Mouse (Mus musculus) right cerebral cortex, adult 18-20 months (tissue): ENCODE measurements around the gene Ranbp3l.

Experiments
- DNase-seq: peaks from one replicate; pipeline ENCODE4 v3.0.0; 2022; ENCODE audit warnings: mixed read lengths

Ranbp3l gene

DNA sequence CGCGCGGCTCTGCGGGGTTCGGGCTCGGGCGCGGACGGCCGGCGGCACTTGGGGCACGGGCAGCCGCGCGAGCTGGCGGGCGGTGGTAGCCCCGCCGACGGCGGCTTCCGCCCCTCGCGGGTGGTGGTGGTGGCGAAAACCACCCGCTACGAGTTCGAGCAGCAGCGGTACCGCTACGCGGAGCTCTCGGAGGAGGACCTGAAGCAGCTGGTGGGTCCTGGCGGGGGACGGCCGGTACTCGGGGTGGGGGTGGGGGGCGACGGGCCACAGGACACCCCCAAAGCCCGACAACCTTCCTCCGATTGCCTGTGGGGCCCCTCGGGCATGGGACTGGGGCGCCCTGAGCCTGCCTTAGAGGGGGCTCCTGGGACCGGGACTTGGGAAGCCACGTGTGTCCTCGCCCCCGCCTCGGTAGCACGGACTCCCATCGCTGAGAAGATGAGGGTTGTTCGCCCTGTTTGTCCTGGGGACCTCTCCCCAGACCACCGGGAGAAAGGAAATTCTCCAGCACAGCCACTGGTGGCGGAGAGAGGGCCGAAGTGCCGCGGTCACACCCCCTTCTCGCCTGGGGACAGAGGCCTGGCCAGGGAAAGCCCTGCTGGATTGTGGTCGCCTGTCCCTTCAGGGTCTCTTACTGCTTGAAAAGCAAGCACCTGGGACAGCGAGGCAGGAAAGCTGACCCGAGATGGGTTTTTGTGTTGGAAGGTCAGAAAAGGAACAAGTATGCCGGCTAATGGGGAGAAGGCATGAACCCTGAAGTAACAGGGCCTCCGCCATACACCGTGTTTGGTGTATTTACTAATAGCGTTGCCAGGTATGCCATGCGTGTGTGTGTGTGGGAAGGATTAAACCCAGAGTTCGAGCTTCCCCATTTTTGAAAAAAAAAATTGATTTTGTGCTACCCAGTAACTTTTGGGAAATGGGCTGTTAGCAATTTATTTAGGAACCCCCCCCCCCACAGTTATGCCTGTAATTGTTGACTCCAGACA is 104.1 kb downstream of the Ranbp3l start:
- peak; percentile 37 for DNase-seq

DNA sequence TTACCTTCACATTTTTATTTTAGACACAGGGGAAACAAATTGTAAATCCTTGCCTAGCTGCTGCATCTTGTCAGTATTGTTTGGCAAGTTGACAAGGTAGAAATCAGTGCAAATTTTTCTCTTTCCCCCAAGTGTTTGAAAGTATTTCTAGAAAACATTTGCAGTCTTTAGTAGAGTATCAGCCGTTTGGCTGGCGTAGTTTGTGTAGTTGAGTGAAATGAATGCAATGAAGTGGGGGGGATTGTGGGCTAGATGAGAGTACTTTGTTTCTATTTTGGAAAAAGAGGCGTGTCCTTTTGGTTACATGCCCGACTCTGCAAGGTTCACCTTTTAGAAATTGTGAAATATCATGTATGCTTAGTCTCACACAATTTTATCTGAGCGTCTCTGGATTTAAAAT is 104.9 kb downstream of the Ranbp3l start:
- no peak for DNase-seq

DNA sequence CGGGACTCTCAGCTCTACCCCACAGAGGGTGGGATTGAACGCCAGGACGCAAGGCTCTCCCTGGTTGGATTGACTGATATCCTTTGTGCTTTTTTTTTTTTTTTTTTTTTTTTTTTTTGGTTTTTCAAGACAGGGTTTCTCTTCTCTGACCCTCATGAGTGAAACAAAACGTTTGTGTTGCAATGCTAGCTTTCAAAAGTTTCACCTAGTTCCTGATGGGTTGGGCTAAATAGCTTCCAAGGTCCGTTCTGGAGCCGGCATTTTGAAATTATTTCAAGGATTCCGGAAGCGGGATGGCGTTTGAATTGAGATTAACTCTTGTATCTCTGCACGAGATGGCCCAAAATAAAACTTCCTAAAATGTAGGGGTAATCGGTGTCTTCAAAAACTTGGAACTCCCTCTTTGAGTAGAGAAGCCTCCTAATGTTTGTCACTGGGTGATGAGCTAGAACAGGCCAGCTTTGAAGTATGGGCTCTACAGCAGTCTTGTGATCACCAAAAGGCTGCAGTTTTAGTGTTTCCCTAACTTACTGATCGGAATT is 105.4 kb downstream of the Ranbp3l start:
- no peak for DNase-seq

DNA sequence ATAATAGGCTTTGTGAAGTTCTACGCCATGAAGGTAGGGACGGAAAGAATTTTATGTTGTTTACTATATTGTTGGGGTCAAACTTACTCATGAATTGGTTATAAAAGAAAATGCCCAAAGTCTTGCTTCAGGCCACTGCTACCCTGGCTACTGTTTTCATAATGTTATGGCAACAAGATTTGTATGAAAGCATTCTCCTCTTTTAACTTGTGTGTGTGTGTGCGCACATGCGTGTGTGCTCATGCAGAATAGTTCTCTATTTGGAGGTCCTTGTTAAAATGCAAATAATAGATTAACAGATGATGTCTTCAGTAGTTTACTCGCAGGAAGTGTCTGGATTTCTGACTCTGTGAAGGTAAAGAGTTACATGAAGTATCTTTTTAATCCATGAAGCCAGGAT is 105.9 kb downstream of the Ranbp3l start:
- no peak for DNase-seq

DNA sequence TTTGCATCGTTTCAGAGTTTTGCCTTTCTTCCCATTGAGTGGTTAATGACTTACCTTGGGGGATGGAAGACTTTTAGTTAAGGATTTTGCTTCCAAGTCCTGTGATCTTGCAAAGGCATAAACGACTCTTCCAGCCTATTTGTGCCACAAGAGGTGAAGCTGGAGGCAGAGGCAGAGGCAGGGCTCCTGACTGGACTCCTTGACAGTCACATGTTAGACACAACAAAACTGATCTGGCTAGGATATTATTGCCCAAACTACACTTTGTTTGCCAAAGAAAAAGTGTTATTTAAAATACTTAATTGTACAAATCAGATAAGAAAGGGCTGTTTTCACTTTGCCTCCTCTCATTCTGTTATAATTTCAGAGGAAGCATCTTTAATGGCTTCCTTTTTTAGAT is 106.4 kb downstream of the Ranbp3l start:
- DNase-seq: no peak

DNA sequence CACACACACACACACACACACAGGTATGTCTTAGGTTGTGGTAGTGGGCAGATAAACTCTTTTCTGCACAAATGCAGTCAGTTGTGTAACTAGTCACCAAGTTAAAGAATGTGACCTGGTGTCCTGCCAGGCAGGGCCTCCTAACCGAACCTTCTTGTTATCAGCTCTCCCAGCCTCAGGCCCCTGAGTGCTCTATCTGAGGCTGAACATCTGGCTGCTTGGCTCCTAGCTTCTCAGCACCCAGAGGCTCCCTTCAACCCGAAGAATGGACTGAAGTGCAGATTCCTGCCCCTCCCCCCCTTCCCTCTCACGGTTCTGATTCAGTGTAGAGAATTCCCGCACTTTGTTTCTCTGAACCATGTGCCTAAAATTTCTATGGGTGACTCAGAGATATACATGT is 106.9 kb downstream of the Ranbp3l start:
- DNase-seq: no peak

DNA sequence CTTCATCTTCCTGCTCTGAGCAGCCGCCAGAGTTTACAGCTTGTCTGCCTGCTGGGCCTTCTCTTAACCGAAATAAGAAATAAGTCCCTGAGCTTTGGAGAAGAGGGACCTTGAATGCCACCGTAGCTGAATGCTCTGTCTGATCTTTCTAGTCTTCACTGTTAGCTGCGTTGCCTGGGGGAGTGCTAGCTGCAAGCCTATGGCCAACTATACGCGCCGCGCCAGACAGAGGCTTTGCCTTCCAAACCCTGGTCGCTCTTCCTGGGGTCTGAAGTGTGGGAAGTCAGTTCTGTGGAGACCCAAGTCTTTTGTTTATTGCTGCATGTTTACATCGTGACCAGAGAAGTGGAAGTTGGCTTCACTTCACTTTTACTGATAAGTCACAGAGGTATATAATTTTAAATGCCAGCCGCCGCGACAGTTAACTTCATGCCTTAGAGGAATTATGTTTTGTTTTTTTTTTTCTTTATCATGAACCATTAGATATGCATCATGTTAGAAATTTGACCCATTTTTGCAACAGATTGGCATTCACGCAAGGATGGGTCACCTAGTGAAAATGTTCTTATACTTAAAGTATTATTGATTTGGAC is 108.0 kb downstream of the Ranbp3l start:
- no peak for DNase-seq

DNA sequence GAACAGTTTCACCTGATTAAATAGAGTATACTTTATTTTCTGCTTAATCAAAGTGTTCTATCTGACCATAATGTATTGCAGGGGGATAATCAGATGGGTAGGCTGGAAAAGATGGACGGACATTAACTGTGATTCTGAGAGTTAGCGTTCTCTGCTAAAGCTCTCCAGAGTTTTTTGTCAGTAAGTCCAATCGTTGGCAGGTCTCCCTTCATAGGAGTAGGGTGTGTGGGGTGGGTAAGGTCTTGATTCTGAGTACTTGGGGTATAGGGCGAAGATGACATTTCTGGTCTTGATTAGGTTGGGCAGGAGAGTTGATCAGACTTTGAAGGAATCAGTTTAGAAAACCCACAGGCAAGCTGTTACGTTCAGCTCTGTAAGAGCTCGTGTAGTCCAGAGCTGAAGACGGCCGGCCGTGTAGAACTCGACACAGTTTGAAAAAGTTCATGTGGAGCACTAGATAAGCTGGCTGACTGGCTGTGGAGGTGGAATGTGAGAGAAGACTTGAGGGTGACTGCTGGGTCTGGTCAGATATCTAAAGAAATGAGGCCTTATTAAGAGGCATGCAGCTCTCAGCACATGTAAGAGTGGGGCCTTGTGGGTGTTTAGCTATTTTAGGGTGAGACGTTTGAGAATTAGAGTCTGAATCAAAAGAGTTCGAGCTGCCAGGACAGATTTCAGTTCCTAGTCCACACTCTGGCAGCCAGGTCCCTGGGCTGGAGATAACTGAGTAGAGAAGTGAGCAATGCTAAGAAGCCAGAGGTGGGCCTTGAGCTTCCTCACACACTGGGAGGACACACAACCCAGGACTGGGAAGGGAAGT is 110.9 kb downstream of the Ranbp3l start:
- DNase-seq: no peak

DNA sequence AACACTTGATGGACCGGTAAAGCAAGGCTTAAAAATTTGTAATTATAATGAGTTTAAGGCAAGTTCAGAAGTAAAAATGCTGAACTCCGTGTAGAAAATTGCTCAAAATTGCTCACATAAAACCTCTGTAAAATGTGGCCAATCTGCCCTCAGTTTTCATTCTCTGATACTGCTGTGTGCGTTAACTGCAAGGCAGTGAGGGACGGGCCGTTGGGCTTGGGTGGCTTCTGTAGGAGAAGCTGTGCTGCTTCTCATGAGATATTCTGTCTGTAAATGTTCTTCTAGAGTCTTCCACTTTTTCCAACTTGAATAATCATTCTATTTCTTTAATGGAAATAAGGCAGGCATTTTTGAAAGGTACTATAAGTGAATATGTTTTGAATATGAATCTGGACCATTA is 111.9 kb downstream of the Ranbp3l start:
- no peak for DNase-seq

DNA sequence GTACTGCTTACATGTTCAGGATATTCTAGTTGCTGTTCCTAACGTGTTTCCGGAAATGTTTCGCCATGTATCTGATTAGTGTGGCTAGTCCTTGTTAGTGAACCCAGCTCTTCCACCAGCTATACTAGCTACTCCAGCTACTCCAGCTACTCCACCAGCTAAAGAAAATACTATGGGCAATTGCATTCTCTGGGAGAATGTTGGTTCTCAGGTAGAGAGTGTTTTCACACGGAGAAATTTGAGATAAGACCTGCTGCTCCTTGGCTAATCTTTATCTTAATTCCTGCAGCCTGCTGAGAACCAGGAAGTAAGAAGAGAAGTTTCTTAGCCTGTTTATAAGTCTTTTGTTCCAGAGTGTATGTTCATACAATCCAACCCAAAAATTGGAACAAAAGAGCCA is 112.5 kb downstream of the Ranbp3l start:
- DNase-seq: no peak

DNA sequence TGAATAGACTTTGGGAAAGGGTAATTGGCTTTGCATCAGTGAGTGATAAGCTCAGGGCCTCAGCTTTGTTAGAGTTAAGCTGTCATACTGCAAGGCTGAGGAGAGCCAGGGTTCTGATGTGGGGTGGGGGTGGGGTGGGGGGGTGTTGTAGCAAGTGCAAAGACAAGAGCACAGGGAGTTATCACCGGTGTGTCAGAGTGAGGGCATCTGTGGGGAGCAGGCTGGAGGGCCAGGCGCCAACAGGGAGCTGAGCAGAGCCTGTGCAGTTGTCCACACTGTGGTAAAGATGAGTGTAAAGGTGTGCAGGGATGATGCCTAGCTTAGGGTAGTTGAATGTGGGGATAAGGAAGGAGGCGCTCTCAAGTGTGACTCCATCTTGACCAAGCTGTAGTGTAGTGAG is 113.5 kb downstream of the Ranbp3l start:
- DNase-seq: no peak

DNA sequence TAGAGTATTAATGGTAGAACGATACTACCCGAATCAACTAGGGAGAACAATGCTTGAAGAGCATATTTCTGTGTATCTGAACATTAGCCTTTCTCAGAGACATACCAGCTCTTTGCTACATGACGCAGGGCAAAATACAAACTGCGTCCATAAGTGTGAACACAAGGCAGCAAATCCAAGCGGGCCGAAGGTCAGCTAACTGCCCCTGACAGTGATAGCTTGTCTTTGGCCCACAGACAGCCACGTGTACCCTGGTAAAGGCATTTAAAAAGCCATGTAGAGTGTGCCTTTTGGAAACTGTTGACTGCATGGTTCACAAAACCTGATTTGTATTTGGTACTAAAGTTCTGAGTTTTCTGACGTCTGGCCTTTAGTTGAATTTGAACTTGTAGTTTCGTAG is 115.0 kb downstream of the Ranbp3l start:
- DNase-seq: no peak

DNA sequence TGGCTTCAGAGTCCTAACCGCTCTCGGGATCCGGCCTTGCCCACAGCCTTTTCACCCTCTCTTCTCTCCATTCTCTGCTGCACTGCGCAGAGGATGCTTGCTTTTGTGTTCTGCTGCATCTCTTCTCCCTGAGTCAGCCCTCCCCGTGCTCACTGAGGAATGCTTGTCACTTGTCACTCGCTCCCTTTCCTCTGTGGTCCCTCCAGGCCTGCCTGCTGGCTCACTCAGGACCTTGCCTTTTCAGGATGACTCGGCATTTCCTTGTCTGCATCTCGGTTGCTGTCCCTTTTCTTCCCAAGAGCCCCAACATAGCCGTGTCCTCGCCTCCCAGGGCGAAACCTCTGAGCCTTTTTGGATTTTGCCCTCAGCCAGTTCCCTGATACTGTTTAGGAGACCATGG is 119.1 kb downstream of the Ranbp3l start:
- no peak for DNase-seq

DNA sequence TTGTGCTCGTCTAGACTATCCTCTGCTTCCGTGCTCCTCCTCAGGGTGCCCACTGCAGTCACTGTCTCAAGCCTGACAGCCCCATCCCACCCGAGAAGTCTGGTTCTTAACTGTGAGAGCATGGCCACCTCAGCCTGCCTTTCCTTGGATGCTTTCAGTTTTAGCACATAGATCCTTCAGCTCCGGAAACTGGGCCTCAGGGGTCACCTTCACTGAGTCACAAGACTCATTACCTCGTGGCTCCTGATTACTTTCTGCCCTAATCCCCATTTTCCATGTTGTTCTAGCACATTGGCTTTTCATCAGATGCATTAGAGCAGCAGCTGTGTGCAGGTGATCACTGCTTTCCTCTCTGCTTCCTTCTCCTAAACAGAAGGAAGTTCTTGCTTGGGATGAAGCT is 119.7 kb downstream of the Ranbp3l start:
- DNase-seq: no peak

DNA sequence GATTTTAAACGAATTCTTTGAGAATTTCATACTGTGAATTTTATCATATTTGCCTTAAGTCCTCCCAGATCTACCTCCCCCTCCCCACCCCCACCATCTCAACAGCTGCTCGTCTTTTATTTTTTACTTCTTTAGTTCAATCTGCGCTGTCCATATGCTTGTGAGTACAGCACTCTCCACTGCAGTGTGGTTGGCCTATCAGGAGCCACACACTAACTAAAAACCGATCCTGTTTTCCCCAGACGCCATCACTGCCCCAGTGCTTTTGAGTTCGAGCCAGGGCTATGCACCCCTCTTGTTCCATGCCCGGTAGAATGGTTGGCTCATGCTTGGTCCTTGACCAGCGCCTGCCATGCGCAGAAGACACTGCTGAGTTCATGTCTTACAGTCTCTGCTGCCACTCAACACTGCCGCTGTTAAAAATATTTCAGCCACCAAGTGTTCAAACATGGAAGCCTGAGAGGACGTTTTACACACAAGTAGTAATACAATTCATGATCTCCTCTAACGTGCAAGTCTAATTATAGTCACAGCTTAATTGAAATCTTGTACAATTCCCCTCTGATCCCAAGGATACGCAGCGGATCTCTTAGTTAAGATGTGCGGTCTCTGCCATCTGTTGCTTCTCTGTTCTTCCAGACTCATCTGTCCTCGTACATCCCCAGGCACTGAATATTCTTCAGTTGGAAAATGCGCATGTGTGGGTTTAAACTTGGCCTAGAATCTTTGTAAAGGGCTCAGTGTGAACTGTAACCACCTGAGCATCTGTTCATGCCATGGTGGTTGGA is 120.3 kb downstream of the Ranbp3l start:
- DNase-seq: no peak

DNA sequence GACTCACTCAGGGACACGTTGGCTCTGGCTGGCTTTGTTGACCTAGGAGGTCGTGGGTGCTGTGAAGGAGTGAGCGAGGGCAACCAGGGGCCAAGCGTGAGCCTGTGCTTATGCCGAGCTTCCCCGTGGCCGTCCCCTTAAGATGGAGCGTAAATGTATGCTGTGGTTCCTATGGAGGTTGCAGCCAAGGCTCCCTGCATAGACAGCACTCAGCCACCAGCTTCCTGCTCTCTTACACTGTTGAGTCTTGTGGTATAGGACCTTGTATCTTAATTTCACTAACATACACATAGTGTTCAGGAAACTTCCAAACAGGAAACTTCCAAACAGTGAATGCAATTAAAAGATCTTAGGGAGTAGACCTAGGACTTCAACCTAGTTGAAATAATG is 120.9 kb downstream of the Ranbp3l start:
- no peak for DNase-seq

DNA sequence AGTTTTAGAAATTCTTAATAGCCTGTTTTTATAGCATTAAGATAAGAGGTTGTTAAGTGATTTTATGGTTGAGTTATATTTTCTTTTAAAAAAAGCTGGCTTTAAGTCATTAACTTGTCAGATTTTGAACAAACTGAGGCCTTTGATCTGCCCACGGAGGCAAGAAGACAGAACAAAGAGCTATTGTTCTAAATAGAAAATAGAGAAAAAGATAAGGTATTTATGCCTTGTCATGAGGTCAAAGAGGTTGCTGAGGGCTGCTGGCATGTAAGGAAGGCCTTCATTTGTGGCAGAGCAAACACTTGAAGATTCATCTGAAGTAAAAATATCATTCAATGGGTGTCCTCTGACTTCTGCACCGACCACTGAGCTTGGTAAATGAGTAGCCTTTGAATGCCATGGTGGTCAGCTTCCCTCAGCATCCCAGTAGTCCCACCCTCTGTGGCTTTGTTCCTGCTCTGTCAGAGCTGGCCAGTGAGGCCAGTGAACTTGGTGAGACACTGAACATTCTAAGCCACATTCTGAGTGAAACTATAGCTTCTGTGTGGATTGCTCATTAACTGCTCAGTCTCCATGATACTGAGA is 121.5 kb downstream of the Ranbp3l start:
- DNase-seq: no peak

DNA sequence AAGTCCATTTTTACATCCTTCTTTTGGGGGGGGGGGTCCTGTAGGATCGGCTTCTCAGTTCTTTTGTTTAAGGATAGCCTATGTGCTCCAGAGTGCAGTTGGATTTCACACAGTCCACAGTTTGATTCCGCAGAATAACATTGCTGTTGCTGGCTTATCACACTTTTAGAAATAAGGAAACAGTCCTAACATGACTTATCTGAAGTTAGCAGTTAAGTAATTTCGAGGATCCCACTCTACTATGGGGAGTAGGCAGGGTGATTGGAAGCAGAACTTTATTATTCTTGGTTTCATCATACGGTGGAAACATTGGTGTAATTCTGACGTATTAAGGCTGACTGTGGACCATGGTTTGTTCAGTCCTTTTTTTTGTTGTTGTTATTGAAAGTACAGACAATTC is 122.9 kb downstream of the Ranbp3l start:
- DNase-seq: no peak

DNA sequence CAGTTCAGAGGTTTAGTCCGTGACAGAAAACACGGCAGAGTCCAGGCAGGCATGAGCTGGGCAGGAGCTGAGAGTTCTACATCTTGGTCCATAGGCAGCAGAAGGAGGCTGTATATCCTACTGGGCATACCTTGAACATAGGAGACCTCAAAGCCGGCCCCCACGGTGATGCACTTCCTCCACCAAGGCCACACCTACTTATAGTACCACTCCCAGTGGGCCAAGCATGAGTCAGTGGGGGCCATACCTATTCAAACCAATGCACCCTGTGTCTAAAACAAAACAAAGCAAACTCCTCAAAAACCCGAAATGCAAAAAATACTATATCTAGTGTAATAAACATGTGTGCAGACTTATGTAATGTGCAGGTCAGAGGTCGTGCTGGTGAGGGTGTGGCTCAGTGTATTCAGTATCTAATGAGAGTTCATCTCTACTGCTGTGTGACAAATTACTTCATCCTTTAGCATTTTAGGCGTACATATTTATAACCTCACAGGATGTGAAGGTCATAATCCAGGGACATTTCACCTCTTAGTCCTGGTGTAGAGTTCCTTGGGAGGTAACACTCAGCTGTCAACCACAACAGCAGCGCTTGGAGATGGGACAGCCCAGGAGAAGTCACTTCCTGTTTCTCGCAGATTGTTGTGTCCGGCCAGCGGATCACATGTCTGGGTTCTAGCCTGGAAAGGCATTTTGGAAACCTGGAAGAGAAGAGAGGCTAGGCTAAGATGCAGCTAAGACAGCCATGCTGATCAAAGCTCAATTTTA is 126.0 kb downstream of the Ranbp3l start:
- no peak for DNase-seq

DNA sequence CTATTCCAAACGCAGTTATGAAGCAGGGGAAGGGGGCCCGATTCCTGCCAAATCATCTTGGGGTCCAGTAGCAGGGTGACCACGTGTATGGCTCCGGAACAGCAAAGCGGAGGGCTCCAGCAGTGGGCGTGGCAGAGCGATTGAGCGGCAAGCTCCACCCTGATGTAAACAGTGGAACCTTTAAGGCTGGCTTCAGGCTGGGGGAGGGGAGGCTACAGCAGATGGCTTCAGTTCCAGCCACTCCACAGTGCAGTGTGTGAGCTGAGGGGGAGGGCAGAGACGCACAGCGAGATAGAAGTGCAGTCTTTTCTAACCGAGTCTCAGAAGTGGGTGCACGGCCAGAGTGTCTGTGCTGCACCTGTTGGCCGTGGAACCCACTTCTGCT is 126.6 kb downstream of the Ranbp3l start:
- peak; percentile 64 for DNase-seq

DNA sequence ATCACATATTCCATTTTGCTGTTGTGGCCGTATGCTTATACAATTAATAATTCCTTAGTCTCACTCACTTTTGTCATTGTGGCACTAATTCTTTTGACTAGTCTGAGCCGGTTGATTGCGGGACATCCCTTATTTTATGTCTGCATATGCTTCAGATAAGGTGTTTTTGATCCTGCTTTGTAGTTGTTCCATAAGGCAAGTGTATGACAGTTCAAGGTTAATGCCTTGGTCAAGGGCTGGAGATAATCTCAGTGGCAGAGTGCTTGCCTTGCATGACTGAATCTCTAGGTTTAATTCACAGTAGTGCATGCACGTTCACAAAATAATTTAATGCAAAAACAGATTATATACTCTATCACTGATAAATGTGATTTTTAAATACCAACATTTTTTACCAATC is 129.1 kb downstream of the Ranbp3l start:
- no peak for DNase-seq
